Mouse (Mus musculus): ENCODE measurements at regions not wholly inside any gene's neighbourhood (a gene's known extent, or its start where the extent isn't known, plus 50 kb on each side); places are given as distances from the start of the nearest gene placed in this dataset.
A peak's percentile ranks its signal among the peaks of the same experiment; 100 is the strongest.

DNA sequence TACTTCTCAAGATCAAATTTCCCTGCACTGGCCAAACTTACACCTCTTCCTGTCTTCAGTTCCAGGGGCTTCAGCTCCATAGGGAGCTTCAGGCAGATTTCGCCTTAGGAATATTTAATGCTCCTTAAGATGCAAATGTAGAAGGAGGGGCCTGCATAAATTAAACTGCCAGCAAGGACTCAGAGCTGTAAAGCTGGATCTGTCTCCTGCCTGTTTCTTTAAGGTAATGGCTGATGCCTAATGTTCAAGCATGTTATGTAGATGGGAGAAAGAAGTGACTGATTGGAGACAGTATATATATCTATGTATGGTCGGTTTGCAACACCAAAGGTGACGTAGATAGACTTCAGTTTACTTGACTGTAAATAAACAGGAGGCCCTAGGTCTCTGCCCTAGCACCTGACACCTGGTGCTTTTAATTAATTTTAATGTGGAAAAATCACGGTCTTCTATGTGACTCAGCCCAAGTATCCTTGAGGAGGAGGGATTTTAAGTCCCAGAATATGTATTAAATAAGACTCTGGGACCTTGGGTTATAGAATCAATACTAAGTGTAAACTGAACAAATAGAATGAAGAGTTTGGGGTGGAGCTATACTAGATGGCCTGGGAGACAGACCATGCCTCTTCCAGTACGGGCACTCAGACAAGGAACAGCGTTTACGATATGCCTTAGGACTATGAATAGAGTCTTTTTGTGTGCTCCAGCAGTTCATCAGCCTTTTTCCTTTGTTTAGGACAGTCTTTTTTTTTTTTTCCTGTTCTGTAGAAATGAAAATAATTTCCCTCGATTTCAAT is 651.7 kb upstream of the Lmcd1 start:
- no peak for DNase-seq

DNA sequence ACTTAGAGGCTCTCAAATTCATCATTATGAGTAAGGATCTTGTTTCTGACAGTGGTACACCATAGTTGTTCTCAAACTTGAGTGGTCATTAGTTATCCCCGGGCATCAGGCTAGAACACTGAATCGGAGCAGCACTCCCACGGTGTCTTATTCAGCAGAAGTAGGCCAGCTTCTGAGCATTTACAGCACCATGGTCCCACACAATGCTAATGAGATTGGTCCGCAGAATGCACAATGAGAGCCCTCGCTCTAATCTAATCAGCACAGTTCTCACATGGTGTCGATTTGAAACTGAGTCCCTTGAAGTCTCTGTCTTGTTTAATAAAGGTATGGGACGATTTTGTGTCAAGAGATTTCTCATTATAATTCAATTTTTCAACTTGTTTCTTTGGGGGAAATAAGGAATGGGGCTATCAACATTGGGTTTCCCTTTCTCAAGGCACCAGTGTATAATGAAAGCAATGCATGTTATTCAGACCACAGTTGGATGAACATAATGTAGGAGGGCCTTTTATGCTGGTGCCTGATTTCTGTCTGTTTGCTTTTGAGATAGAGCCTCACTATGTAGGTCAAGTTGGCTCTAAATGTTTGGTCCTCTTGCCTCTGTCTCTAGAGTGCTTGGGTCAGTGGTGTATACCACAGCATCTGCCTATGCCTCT is 650.9 kb upstream of the Lmcd1 start:
- no peak for DNase-seq

DNA sequence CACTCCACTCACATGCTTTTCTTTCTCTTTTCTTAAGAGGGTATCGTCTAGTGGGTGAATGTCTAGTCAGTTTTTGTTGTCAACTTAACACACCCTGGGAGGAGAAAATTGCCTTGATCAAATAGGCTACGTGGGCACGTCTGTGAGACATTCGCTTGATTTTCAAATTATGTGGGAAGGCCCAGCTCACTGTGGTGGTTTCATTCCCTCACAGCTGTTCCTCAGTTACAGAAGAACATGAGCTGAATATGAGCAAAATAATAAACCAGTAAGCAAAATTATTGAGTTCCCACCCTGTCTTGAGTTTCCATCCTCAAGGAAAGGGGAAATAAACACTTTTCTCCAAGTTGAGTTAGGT is 650.4 kb upstream of the Lmcd1 start:
- DNase-seq, result no peak

DNA sequence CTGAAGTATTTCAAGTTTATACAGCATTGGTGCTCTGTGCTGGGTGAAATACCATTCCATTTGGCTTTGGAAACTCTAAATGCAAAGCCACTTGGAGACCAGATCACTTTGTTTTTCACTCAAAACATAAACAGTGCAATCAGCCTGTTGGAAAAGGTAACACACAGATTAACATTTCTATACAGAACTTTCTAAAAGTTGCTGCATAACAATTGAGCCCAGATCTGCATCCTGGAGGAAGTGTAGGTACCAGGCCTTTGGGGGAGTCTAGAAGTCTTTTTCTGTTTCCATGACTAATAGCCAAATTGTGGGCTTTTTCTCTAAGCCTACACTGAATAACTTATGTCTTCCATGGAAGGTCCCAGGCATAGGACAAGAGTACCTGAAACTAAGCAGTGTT is 648.1 kb upstream of the Lmcd1 start:
- DNase-seq, result no peak

DNA sequence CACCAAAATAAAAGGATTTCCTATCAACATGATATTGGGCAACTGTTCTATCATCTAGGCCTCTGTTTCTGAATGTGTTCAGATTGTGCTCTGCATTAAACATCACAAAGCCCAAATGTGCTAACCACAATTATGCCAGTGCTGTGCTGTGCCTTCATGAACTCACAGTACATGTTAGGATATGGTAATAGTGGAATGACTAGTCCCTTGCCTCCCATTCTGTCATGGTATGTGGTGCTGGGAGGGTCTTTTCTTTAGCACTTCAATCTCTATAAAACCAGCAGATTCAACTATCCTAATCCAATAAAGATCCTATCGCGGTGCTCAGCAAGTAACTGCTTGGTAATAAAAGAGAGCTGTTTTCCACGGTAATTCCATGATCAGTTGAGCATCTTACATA is 620.8 kb upstream of the Lmcd1 start:
- DNase-seq, result no peak

DNA sequence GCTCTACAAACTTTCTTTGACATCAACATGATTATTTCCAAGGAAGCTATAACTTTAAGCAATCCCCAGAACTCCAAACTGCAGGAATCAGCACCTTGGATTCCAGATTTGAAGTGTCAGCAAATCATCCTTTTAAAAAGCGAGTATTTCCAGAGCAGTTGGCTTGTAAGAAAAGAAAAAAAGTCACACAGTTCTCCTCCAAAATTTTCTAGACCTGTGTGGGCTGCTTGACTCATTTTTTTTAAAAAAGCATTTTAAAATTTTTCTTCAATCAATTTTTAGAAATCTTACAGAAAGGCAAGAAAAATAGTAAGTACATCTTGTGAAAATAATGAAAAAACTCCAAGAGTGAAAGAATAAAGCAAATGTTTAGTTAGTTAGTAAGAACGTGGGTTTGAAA is 613.6 kb upstream of the Lmcd1 start:
- no peak for DNase-seq

DNA sequence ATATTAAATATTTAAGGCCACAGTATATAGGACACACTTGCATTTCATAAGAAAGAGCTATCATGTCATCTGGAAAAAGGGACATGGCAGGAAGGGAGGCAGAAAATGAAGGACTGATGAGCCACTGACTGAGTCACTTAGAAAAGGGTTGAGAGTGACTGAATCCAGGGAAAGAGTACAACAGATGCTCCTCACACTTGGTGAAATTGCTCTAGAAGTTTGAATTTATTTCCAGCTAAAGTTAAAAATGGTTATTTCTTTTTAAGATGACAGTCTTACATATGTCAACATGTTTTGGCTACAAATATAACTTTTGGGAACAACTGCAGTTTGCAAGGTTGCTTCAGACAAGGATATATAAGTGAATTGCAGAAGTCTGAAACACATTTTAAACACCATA is 609.0 kb upstream of the Lmcd1 start:
- DNase-seq, result no peak

DNA sequence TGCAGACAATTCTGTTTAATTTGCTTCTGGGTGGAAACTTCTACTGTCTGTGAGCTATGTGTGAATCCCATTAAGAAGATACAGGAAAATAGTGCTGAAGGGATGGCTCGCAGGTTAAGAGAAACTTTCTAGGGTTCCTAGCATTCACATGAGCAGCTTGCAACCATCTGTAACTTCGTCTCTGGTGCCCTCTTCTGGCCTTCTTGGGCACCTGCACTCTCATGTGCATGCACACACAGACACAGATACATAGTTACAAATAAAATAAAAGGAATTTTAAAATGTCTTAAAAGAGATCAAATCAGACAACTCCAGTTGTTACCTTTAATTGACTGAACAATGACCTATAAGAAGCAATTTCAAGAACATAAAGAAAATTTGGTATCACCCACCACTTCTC is 588.6 kb upstream of the Lmcd1 start:
- DNase-seq, result no peak

DNA sequence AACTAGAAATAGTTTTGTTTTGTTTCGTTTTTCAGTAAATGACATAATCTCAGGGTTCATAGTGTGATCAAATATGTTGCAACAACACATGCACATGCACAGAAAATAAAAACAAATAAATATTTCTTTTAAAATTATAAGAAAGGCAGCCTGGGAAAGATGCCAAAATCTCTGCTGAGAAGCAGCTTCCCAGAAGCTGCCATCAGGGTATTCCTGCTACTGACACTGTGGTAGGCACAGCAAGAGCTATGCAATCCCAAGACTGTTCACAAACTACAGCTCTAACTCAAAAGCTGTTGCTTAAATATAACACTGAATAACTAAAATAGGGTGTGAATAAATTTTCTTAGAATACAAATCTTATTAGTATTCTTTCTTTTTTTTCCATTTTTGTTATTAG is 570.7 kb upstream of the Lmcd1 start:
- no peak for DNase-seq

DNA sequence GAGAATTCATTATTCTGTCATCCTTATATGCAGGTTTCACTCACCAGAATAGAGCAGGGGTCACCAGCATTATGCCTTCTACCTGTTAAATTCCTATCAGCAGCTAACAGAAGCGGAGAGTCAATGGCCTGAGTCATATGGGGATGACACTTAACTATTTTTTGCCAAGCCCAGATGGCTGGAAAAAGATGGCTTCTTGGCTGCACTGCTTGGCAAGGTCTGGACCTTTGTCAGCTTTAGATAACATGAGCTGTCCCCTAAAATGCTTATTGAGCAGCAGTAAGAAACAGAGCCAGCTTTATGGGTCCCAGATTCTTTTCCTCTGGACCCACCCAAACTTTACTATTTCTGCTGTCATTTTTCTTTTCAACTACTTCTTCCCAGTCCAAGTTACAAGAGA is 565.3 kb upstream of the Lmcd1 start:
- peak; percentile 3 to 4 for DNase-seq

DNA sequence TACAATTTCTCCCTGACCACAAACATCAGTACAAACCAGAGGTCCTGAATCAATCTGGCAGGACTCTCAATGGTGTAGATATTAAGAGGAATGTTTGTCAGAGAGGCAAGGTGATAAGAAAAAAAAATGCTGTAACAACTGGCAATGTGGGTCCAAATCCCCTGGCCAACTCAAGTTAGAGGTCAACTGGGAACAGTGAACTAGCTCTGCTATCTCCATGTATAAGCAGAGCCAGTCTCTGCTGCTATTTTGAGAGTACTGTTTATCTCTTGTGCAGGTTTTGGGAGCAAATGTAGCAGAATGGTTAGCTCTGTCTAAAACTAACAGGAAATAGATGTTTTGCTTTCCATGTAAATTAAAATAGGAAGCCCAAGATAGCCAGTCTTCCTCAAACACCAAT is 547.6 kb upstream of the Lmcd1 start:
- no peak for DNase-seq

DNA sequence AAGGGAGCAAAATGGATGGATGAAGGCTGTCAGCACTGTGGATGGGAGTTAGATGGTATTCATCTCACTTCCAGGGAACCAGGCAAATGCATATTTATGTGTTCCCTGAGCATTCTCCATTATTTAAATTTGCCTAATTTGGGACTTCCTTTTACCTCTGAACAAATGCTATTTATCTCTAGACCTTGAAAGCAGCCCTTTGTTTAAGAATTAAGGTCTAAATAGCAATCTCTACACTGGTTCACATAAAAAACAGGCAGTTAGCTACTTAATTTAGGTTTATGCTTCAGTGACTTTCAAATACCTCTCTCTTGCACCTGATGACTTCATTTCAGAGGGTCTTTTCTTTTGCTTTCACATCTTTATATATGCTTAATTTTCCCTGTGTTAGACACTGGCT is 543.2 kb upstream of the Lmcd1 start:
- DNase-seq, result no peak

DNA sequence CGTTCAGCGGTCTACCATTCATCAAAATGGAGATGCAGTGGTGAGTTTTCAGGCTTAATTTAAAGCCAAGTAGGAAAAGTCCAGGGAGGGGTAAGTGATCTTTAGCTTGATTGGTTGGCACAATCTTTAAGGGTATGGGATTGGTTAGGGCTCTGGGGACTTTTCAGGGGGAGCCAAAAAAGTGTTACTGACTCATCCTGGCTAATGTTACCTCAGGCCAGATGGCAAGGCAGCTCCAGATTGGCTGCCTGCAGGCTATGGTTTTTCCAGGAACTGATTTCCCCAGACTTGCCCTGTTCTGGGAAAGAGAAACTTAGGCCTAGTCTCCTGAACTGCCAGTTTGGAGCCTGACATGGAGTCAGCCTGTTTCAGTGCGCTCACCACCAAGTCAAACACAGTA is 539.6 kb upstream of the Lmcd1 start:
- peak; percentile 50 to 52 for DNase-seq

DNA sequence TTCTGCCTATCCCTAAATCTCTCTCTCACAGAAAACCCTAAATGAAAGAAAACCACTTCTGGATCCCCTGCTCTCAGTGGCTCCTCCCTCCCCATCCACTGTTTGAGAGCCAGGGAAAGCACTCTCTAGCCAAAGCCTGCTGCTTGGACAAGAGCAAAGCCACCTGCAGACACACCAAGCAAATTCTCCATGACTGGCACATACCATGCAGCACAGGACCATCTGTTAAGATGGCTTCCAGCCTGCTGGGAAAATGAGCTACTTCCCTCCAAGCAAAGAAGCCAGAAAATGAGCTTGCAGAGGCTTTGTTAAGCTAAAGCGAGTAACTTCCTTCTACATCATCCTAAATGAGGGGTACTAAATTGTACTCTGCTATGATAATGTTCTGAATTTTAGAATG is 534.6 kb upstream of the Lmcd1 start:
- DNase-seq, result peak; percentile 89 to 90

DNA sequence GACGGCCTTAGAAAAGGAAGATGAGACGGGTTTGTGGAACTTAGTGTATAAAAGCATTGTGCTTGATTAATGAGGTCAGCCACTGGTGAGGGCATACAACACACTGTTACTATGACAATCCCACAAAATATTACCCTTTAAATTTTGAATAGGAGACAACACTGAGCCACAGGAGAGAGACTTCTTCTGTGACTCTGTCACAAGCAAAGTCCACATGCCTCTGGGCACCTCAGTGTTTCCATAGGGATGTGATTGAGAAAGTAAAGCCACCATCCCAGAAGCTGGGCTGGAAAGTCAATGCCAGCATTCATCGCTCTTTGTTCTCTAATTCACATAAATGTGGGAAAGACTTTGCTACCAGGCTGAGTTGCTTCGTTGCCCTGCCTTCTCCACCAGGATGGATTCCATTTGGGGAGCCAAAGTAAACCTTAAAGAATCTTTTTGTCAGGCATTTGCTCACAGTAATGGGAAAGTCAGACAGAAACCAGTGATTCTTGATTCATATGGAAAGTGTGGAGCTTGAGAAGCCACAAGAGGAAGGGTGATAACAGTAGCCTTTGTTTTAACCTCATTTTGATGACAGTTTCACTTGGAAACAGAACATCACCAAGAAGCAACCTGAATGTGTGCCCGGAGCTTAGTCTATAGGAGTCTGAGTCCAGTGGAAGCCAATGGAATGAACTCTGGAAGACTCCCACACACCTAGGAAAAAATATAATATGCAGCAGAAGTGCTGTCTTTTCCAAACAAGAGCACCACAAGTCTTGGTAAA is 491.7 kb upstream of the Lmcd1 start:
- no peak for DNase-seq

DNA sequence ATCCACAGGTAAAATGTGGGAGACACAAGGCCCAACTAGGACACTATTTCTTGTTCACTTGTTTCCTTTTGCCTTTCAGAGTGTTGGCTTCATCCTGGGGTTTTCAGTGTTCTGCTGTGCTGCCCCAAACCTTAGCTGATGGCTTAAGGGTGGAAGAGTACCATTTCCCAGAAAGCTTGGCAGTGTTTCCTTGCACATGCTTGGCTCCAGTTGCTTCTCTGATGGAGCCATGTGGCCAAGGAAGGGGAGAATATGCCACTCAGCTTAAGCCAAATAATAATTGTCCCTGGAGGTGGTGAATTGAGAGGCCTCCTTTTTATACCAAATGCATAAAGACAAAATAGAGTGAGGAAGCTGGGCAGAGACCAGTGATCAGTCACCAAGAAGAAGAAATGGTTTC is 464.9 kb upstream of the Lmcd1 start:
- peak in 1 of 2 experiments; percentile 7 for DNase-seq

DNA sequence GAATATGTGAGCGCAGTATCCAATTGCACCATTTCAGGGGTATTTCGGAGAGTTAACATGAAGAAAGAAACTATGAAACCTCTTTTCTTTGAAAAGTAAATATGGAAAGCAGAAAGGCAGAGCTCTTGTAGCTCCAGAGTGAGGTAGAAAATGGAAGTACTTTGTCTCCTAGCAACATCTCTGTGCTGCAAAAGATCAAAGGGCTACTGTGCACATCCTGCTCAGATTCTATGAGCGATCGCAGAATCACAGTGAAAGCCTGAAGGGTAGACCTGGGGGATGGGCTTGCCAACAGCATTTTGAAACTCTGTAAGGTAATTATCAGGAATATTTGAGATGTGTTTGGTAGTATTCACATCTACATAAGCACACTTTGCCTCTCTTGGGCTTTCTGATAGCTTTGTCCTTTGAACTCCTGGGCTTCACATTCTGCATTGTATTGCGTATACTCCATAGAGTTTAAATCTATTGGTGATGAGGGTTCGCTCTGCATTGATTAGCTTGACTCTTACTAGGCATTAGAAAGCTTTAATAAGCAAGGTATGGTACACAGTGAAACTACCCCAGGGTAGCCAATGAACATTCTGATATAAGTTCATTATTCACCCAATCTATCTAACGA is 459.5 kb upstream of the Lmcd1 start:
- DNase-seq, result no peak

DNA sequence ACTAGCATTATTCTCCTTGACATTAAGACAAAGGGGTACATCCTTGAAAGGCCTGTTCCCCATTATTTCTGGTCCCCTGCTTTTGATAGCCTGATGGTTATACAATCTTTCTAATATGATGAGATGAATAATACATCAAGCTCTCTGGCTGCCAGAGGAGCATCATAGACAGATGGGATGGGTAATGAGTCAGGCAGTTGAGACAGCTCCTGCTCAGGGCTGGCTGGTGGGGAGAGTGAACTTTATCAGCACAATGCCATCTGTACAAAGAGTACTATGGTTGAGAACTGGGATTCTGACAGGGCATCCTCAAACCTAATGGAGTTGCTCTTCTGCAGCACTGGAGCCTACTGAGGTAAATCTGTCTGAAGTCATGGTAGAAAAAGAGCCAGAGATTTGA is 458.4 kb upstream of the Lmcd1 start:
- DNase-seq, result no peak

DNA sequence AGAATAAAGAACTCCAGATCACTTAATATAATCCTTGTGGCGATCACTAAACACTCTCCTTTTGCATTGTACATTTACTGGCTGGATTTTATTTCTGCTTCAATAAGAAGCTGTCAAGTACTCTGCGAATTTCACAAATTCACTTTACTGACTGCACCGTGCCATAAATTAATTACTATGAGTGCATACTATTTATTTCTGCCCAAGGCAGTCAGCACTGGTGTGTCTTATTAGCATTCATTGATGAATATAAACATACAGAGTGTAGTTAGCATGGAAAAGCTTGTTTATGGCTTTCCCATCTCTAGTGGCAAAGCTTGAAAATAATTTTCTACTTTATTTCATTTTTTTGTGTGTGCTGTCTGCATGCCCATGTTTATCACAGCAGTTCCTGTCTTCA is 453.3 kb upstream of the Lmcd1 start:
- no peak for DNase-seq

DNA sequence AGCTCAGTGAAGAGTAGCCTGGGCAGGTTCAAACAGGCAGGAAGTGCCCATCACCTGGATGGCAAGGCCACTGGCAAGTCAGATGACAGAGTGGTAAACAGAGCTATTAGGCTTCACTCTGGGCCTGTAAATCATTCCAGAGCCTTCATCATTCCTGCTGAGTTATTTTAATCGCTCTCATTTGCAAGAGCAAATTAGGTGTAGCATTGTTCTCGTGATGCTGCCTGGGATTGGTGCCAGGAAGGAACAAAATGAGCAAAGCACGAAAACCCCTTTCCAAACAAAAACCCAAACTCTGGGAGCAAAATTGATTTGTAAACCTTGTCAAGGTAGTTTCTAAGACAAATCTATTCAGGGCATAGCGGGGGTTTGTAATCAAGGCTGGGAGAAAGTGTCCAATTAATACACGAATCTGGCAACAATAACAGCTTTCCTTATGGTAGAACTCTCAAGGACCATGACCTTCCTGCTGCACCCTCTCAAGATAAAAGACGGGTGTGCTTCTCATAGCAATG is 429.2 kb upstream of the Lmcd1 start:
- DNase-seq, result no peak

DNA sequence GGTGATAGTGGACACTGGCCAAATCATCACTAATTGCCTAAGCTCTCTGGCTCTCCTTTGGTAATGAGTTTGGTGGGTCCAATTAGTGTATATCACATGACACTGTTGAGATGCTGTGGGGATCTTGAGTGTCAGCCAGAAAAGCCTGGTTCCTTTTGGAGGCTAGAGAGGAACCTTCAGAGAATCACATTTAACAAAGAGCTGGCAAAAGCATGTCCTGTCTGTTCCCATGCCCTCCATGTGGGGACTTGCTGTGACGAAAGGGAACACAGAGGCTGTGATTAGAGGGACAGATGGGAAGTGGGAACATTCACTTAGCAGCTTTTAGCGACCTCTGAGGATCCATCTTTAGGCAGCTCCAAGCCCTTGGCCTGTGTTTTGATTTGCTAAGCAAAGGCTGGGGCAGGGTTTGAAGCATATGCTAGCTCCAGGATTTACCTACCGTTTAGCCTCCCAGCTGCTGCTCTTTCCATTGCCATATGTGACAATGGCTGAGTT is 407.4 kb upstream of the Lmcd1 start:
- peak; percentile 77 to 80 for DNase-seq

DNA sequence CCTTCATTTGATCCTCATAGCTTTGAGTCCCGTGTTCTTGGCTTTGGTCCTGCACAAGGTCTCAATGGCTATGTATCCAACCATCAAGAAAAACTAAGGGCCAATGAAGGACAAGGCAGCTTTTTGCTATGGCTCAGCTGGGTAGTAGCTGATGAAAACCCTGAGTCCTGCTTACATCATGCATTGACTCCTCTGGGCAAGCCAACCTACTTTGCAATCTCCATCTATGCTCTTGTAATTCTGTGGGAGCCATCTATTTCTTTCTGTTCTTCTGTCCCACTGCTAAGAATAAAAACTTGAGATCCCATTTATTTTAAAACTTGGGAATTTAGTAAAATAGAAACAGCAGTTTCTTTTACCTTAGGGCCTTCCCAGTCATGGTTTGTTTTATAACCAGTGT is 391.0 kb upstream of the Lmcd1 start:
- no peak for DNase-seq

DNA sequence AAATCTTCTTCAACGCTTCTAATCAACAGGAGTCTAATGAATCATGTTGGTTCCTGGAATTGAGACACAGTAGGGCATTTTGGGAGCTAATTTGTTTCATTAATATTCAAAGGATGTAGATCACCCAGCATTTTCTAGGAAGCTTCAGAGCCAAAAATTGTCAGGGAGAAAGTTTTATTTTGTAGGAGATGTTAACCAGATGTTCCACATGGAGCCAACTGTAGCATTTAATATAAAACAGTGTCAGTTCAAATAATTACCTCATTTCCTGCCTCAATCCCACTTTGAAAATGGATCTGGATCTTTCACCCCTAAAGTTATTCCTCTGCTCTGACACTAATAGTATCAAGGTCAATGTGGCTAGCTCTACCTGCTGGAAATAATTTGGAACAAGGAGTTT is 389.6 kb upstream of the Lmcd1 start:
- DNase-seq, result no peak

All from cerebellum, postnatal 36 days (tissue).